ENCODE assay signal across 8 mouse cellular contexts in the genomic region with DNA sequence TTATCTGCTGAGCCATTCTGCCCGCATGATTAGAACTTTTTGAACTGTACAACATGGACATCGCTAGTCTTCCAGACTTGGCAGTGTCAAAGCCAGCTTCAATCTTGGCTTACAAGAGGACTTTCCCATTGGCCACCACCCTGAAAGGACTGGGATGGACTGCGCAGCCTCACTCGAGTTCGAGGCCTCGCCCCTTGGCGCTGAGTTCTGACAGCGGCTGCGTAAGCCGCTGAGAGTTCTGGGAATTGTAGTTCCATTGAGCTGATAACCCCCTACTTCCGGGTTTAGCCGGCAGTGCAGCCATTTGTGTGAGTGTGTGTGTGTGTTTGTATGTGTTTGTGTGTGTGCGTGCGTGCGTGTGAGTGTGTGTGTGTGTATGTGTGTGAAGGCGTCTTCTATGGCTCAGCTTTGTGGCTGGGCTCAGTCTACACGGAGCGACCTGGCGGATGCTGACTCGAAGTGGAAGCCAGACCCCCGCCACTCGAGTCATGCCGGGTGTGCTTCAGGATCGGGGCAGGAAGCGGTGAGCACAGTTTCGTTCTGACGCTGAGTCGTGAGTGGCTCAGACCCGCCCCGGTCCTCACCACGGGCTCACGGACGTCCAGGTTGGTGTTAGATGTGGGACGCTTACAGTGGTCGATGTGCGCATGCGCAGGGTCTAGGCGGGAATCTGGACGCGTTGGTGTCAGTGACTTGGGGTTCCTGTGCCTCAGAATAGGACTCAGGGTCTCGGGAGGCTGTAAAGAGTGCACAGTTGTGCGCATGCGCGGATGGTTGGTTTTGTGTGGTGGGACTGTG. TPM values are rescaled to one million over a fixed set of nuclear protein-coding genes. Genes with fewer than 3 reads are reported as not detected.
A peak's percentile ranks its signal among the peaks of the same experiment; 100 is the strongest.
DNase-seq lines count a peak whose midpoint lies in the region; ATAC-seq lines count a peak whose summit lies in the region.

Gene Zfp180 (plus strand): TSS at position 291 of the 798 bp plus-strand sequence.

- DNase-seq in B cell, adult 2 months = peak; percentile 88 to 89
- DNase-seq in brain, adult 2 months (ENCODE audit: low read depth, low spot score) = peak; percentile 100
- DNase-seq in heart, embryonic 10.5 days (ENCODE audit: low spot score) = peak; percentile 98
- DNase-seq in liver = peak; percentile 94
- DNase-seq in spleen, postnatal 4 days (ENCODE audit: low spot score in 2 of 2) = peak; percentile 89 to 94

- peak within 1 kb of the TSS; percentile 85 for H3K4me2 ChIP-seq in kidney, embryonic 15.5 days

- peaks cover 11% of the 10 kb centered on the region for H3K4me1 ChIP-seq in heart, embryonic 10.5 days
- peaks cover 14% of the 10 kb centered on the region for H3K4me1 ChIP-seq in kidney, embryonic 15.5 days

- peak within 1 kb of the TSS; percentile 65 for H3K4me3 ChIP-seq in heart, embryonic 10.5 days
- peak within 1 kb of the TSS; percentile 80 for H3K4me3 ChIP-seq in kidney, embryonic 15.5 days (replicated peaks)

- H3K9ac ChIP-seq in kidney, embryonic 15.5 days = peak within 1 kb of the TSS; percentile 77

- peak; percentile 95 for ATAC-seq in erythroblast, adult 5-6 weeks (replicated peaks; ENCODE audit: low FRiP score, poor library complexity, severe bottlenecking)
- ATAC-seq in kidney, embryonic 15.5 days (replicated peaks; ENCODE audit: low FRiP score) = peak; percentile 98
- peak; percentile 91 for ATAC-seq in monocyte, adult 5-6 weeks (replicated peaks; ENCODE audit: insufficient number of reproducible peaks, low FRiP score, low TSS enrichment, poor library complexity, severe bottlenecking)

- H3K27me3 ChIP-seq in heart, embryonic 10.5 days (ENCODE audit: insufficient read depth, poor library complexity, severe bottlenecking) = no peaks in the 10 kb centered on the region
- H3K27me3 ChIP-seq in kidney, embryonic 15.5 days = no peaks in the 10 kb centered on the region

- H3K9me3 ChIP-seq in heart, embryonic 10.5 days = peaks cover 4% of the 10 kb centered on the region; the same call in 1 of the 2 replicates
- no peaks in the 10 kb centered on the region for H3K9me3 ChIP-seq in kidney, embryonic 15.5 days (replicated peaks)

- peaks cover 18% of the 10 kb centered on the region for H3K36me3 ChIP-seq in heart, embryonic 10.5 days
- H3K36me3 ChIP-seq in kidney, embryonic 15.5 days = peaks cover 19% of the 10 kb centered on the region

- 21% methylated on average over 44 of the region's 44 CpGs for WGBS in heart, embryonic 10.5 days
- 20% methylated on average over 44 of the region's 44 CpGs for WGBS in kidney, embryonic 15.5 days

- H3K27ac ChIP-seq in heart, embryonic 10.5 days = peak within 1 kb of the TSS; percentile 81
- peak within 1 kb of the TSS; percentile 93 for H3K27ac ChIP-seq in kidney, embryonic 15.5 days

RNA-seq across cellular contexts. Expression of gene Zfp180, which starts in this region (rescaled TPM):
- 7.3 and 8.6 TPM in 2 replicates for total RNA-seq in erythroblast, adult 5-6 weeks (2015; ENCODE audit: low replicate concordance)
- total RNA-seq in erythroblast, adult 5-6 weeks (2017; ENCODE audit: low replicate concordance) = 11.0 and 15.3 TPM in 2 replicates
- polyA plus RNA-seq in heart, embryonic 10.5 days (2016; fragmentation: Nextera tagmentation; extraction: Ambion mirVana) = 19.3 and 19.8 TPM in 2 replicates
- polyA plus RNA-seq in kidney, embryonic 15.5 days (2015; fragmentation: Nextera tagmentation; extraction: Ambion mirVana) = 21.1 and 23.3 TPM in 2 replicates
- 15.0 to 29.2 TPM (median 15.3 TPM) in 3 replicates for total RNA-seq in monocyte, adult 5-6 weeks (2017)

Comparison
In these comparisons a context has a peak if more than half of its experiments do, and no peak if none do; other contexts are left out.
1. Peak in every context shown above with its lines: DNase-seq, ATAC-seq, H3K4me3 ChIP-seq and H3K27ac ChIP-seq.